Mouse (Mus musculus) heart, postnatal 10 days (tissue): ENCODE results near the gene Rbpj. TPM values are rescaled to one million over a fixed set of nuclear protein-coding genes. Genes with fewer than 3 reads are reported as not detected.

Experiments used
- DNase-seq, 2 experiments: peaks; one replicate each; pipeline ENCODE4 v3.0.0; 2021
- intact Hi-C: fragments of 180-260 bp; cut with DNase I; formaldehyde crosslinking; loops from one replicate; pipeline ENCODE4 v1.15.1; 2025
- total RNA-seq, 2 experiments: library from RNA; stranded (reverse); gene quantifications; 2 replicates each; pipeline ENCODE4 v1.2.3; 2021

The Rbpj gene
- total RNA-seq, 2 experiments from 2014 or later: 34.9 to 36.4 TPM

DNA sequence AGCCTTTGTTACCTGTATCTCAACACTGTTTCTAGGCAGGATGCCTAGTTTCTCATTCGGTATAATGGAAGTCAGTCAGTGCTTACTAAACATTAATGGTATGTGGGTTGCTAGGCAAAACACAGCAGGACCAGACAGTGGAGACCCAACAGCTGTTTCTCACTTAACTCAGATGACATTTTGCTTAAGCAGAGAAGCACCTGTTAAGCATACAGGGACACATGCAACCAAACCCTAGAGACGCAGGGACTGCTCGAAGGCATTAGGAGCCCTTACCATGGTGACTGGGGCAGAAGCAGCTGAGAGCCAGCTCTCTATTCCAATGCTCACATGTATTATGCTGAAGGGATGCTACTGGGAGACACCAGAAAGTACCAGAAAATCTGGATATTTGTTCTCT is 230.7 kb downstream of the Rbpj start:
- no peak for DNase-seq
- intact Hi-C loops: no loop called here

DNA sequence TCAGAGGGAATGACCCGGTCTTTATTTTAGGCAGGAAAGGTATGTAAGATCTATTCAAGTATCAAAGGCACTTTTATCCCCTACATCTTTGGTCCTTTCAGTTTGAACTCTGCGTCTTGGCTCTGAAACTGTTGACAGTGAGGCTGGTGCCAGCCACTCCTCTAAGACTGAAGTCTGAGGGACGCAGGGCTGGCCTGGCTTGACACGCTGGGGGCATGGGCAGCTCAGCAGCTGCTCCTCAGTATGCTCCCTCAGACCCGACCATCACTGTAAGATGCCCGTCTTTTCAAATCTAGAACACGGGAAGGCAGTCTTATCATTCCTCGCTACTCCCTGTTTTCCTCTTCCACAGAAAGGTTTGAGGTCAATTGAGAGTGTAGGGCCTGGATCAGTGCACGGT is 231.8 kb downstream of the Rbpj start:
- DNase-seq: no peak
- intact Hi-C loops: no loop called here

GRCm38 (mm10) chr5:53702686-53703085 is 236.7 kb downstream of the Rbpj start:
- DNase-seq: no peak
- intact Hi-C loops: no loop called here

Other genes with a start within 250 kb of the Rbpj start
- 10 to 100 TPM; 87.8 to 88.7 TPM for gene Smim20, start 199.1 kb upstream of the Rbpj start, total RNA-seq
- gene Cckar, start 241.6 kb downstream of the Rbpj start, total RNA-seq: not detected